Mouse (Mus musculus) MEL-GATA-1-ER (cell line): ENCODE measurements around the gene Tsen2.

Experiments
- DNase-seq: peaks from one replicate; pipeline ENCODE4 v3.0.0-alpha.2; 2012; ENCODE audit warnings: low read depth; ENCODE audit errors: extremely low read depth

Gene Tsen2

GRCm38 (mm10) chr6:115544442-115544970, at the start of gene Tsen2:
TSS of gene Tsen2 (plus strand) at chr6:115544664.
- DNase-seq: peak; percentile 81

GRCm38 (mm10) chr6:115499540-115499939, 44.9 kb upstream of the Tsen2 start:
- DNase-seq: no peak

- DNase-seq: no peak
Observed at GRCm38 (mm10) chr6:115500234-115500633, 44.2 kb upstream of the Tsen2 start.

GRCm38 (mm10) chr6:115501131-115501530, 43.3 kb upstream of the Tsen2 start:
- DNase-seq: no peak

GRCm38 (mm10) chr6:115503038-115503437, 41.4 kb upstream of the Tsen2 start:
- no peak for DNase-seq

GRCm38 (mm10) chr6:115503549-115504159, 40.8 kb upstream of the Tsen2 start:
- DNase-seq: no peak

GRCm38 (mm10) chr6:115504160-115504558, 40.3 kb upstream of the Tsen2 start:
- no peak for DNase-seq

GRCm38 (mm10) chr6:115504915-115505314, 39.5 kb upstream of the Tsen2 start:
- DNase-seq: no peak

GRCm38 (mm10) chr6:115506425-115506824, 38.0 kb upstream of the Tsen2 start:
- no peak for DNase-seq

GRCm38 (mm10) chr6:115511447-115511846, 33.0 kb upstream of the Tsen2 start:
- DNase-seq: no peak

- no peak for DNase-seq
Observed at GRCm38 (mm10) chr6:115513207-115513606, 31.3 kb upstream of the Tsen2 start.

GRCm38 (mm10) chr6:115517904-115518303, 26.6 kb upstream of the Tsen2 start:
- no peak for DNase-seq

GRCm38 (mm10) chr6:115518352-115518751, 26.1 kb upstream of the Tsen2 start:
- no peak for DNase-seq

GRCm38 (mm10) chr6:115519275-115519699, 25.2 kb upstream of the Tsen2 start:
- DNase-seq: no peak

GRCm38 (mm10) chr6:115521923-115522322, 22.5 kb upstream of the Tsen2 start:
- DNase-seq: no peak

- no peak for DNase-seq
Observed at GRCm38 (mm10) chr6:115522691-115523146, 21.7 kb upstream of the Tsen2 start.

- no peak for DNase-seq
Observed at GRCm38 (mm10) chr6:115523201-115523600, 21.3 kb upstream of the Tsen2 start.

GRCm38 (mm10) chr6:115524449-115524990, 19.9 kb upstream of the Tsen2 start:
- no peak for DNase-seq

- DNase-seq: no peak
Observed at GRCm38 (mm10) chr6:115527418-115527817, 17.0 kb upstream of the Tsen2 start.

- no peak for DNase-seq
Observed at GRCm38 (mm10) chr6:115528372-115528771, 16.1 kb upstream of the Tsen2 start.

GRCm38 (mm10) chr6:115534617-115535016, 9.8 kb upstream of the Tsen2 start:
- DNase-seq: no peak

GRCm38 (mm10) chr6:115536169-115536568, 8.3 kb upstream of the Tsen2 start:
- no peak for DNase-seq
